Mouse (Mus musculus): ENCODE results near the gene Mbnl2.

DNA sequence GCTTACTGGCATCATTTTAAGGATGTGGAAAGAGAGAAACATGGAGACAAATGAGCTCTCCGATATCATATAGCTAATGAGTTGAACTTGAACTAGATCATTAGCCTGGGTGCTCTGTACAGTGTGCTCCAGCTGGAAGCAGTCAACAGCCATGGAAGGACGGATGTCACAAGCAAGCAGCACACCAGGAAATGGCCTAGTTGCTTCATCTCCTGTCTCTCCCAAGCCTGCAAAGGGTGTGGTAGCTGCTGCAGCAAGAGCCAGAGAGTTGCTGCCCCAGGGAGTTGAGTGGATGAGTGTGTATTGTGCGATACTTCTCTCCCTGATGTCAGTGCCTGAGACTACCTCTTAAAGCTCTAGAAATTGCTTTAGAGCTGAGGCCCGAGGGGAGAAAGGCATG lies 104.2 kb downstream of the Mbnl2 start:
- TF ChIP-seq CTCF (IDR thresholded peaks at IDR 0.05; ENCODE audit: borderline replicate concordance, insufficient read depth, low read depth, low read length) (no peak), POLR2A (IDR thresholded peaks at IDR 0.05; ENCODE audit: borderline replicate concordance, insufficient read depth, low read length) (no peak)
